In genomic region chr2:31749046-31749709, GRCm38 (mm10) we compare ENCODE assay signal across 8 mouse cellular contexts.
DNase-seq lines count a peak whose midpoint lies in the region; ATAC-seq and TF ChIP-seq lines count a peak whose summit lies in the region.

No protein-coding gene starts in this region.

- no peaks in the 10 kb centered on the region for H3K36me3 ChIP-seq in midbrain, postnatal 0 days (ENCODE audit: insufficient read depth, low read length)
- no peaks in the 10 kb centered on the region for H3K36me3 ChIP-seq in midbrain, embryonic 13.5 days
- no peaks in the 10 kb centered on the region for H3K36me3 ChIP-seq in embryonic facial prominence, embryonic 13.5 days
- no peaks in the 10 kb centered on the region for H3K36me3 ChIP-seq in hindbrain, embryonic 14.5 days (replicated peaks; ENCODE audit: control insufficient read depth, insufficient read depth)

- ATAC-seq in midbrain, postnatal 0 days (ENCODE audit: low FRiP score) = no peak
- ATAC-seq in midbrain, embryonic 13.5 days = no peak
- ATAC-seq in embryonic facial prominence, embryonic 13.5 days (ENCODE audit: insufficient number of reproducible peaks, insufficient read depth, low FRiP score, low TSS enrichment, low read depth) = peak; percentile 90
- ATAC-seq in hindbrain, embryonic 14.5 days (ENCODE audit: low FRiP score) = no peak

- H3K9me3 ChIP-seq in midbrain, postnatal 0 days (ENCODE audit: low read length) = no peaks in the 10 kb centered on the region
- H3K9me3 ChIP-seq in midbrain, embryonic 13.5 days = no peaks in the 10 kb centered on the region
- no peaks in the 10 kb centered on the region for H3K9me3 ChIP-seq in embryonic facial prominence, embryonic 13.5 days
- H3K9me3 ChIP-seq in hindbrain, embryonic 14.5 days (ENCODE audit: control insufficient read depth, low read length) = no peaks in the 10 kb centered on the region

- H3K4me1 ChIP-seq in midbrain, postnatal 0 days (ENCODE audit: insufficient read depth, low read length) = no peaks in the 10 kb centered on the region
- peaks cover 20% of the 10 kb centered on the region for H3K4me1 ChIP-seq in midbrain, embryonic 13.5 days (replicated peaks)
- peaks cover 63% of the 10 kb centered on the region for H3K4me1 ChIP-seq in embryonic facial prominence, embryonic 13.5 days
- H3K4me1 ChIP-seq in hindbrain, embryonic 14.5 days (replicated peaks; ENCODE audit: control insufficient read depth, insufficient read depth, low read length) = peaks cover 10% of the 10 kb centered on the region

- no peak overlapping the region for H3K27ac ChIP-seq in midbrain, postnatal 0 days (ENCODE audit: low read depth, low read length)
- no peak overlapping the region for H3K27ac ChIP-seq in midbrain, embryonic 13.5 days
- peak overlapping the region; percentile 93 for H3K27ac ChIP-seq in embryonic facial prominence, embryonic 13.5 days
- no peak overlapping the region; the same call in 1 of the 2 replicates for H3K27ac ChIP-seq in hindbrain, embryonic 14.5 days

- 0 out of 2 replicates have a peak overlapping the region, but pooled peaks have one; percentile 4 for H3K4me2 ChIP-seq in midbrain, postnatal 0 days (ENCODE audit: low read depth, low read length, poor library complexity, severe bottlenecking)
- no peak overlapping the region; the same call in 1 of the 2 replicates for H3K4me2 ChIP-seq in midbrain, embryonic 13.5 days (replicated peaks)
- peak overlapping the region; percentile 57 for H3K4me2 ChIP-seq in embryonic facial prominence, embryonic 13.5 days
- H3K4me2 ChIP-seq in hindbrain, embryonic 14.5 days (replicated peaks) = peak overlapping the region; percentile 14; the same call in 1 of the 2 replicates

- no peaks in the 10 kb centered on the region for H3K27me3 ChIP-seq in midbrain, postnatal 0 days (ENCODE audit: insufficient read depth, low read length)
- no peaks in the 10 kb centered on the region for H3K27me3 ChIP-seq in midbrain, embryonic 13.5 days
- no peaks in the 10 kb centered on the region for H3K27me3 ChIP-seq in embryonic facial prominence, embryonic 13.5 days
- H3K27me3 ChIP-seq in hindbrain, embryonic 14.5 days (ENCODE audit: control insufficient read depth, insufficient read depth, low read length) = no peaks in the 10 kb centered on the region

- WGBS in midbrain, postnatal 0 days = 26% methylated on average over 10 of the region's 10 CpGs
- WGBS in midbrain, embryonic 13.5 days = 24% methylated on average over 10 of the region's 10 CpGs
- WGBS in embryonic facial prominence, embryonic 13.5 days = 5% methylated on average over 10 of the region's 10 CpGs
- WGBS in hindbrain, embryonic 14.5 days = 26% methylated on average over 10 of the region's 10 CpGs

- no peak overlapping the region for H3K4me3 ChIP-seq in midbrain, postnatal 0 days (ENCODE audit: low read depth, low read length)
- H3K4me3 ChIP-seq in midbrain, embryonic 13.5 days (replicated peaks) = no peak overlapping the region
- H3K4me3 ChIP-seq in embryonic facial prominence, embryonic 13.5 days = peak overlapping the region; percentile 28
- H3K4me3 ChIP-seq in hindbrain, embryonic 14.5 days (replicated peaks; ENCODE audit: low read length) = no peak overlapping the region

- H3K9ac ChIP-seq in midbrain, postnatal 0 days (replicated peaks; ENCODE audit: low read length, poor library complexity, severe bottlenecking) = no peak overlapping the region
- no peak overlapping the region; the same call in 1 of the 2 replicates for H3K9ac ChIP-seq in midbrain, embryonic 13.5 days (replicated peaks)
- peak overlapping the region; percentile 41 for H3K9ac ChIP-seq in embryonic facial prominence, embryonic 13.5 days
- no peak overlapping the region for H3K9ac ChIP-seq in hindbrain, embryonic 14.5 days

- no peak for TF ChIP-seq CTCF in midbrain, postnatal 0 days (IDR thresholded peaks at IDR 0.05)

- no peak for DNase-seq in midbrain, postnatal 0 days (ENCODE audit: low spot score)
- DNase-seq in hindbrain, embryonic 14.5 days (ENCODE audit: low spot score) = no peak
- DNase-seq in mesoderm, embryonic 11.5 days (ENCODE audit: low read depth, low spot score) = peak; percentile 79
- no peak for DNase-seq in cerebellum, postnatal 25 days
- no peak for DNase-seq in natural killer cell, adult 2 months (ENCODE audit: low spot score in 2 of 2)
- DNase-seq in left cerebral cortex, adult 18-20 months (ENCODE audit: low spot score in 2 of 2) = no peak
